Mouse (Mus musculus): ENCODE data around the gene Cybb.
A peak's percentile ranks its signal among the peaks of the same experiment; 100 is the strongest.
"Not testable (repeated sequence)": the region's sequence is repeated elsewhere in the genome, so short reads cannot be mapped to it uniquely, and the experiment has no call there.

Gene Cybb

DNA sequence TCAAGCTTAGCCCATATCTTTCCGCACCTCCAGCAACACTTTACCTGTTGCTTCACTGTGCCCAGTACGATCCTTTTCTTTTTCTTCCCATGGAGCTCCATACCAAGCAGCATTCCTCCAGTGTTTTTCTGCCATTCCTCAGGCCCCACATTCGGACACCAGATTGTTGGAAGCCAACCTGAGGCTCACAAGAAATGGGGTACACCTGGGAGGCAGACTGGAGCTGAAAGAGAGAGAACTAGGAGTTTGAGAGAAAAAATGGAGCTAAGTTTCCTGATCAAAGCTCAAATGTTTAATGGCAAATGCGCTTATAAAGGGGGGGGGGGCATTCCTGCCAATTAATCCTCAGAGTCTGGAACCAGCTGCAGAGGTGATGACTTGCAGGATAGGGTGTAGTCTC, at the start of gene Cybb:
TSS of gene Cybb (minus strand) at position 101 of the 400 bp plus-strand sequence.
- DNase-seq, result no peak

DNA sequence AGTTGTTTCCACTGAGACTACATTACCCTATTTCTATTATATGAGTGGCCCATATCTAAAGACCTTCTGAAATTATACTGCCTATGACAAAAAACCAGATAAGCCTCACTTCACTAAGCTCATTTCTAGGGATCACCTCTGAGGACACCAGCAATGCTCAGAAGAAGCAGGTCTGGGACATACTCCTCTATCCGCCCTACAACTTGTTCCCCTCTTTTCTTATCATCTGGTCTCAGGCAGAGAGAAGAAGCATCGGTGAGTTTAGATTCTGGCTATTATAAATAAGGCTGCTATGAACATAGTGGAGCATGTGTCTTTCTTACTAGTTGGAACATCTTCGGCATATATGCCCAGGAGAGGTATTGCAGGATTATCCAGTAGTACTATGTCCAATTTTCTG, 49.3 kb upstream of the Cybb start:
- DNase-seq, result no peak

DNA sequence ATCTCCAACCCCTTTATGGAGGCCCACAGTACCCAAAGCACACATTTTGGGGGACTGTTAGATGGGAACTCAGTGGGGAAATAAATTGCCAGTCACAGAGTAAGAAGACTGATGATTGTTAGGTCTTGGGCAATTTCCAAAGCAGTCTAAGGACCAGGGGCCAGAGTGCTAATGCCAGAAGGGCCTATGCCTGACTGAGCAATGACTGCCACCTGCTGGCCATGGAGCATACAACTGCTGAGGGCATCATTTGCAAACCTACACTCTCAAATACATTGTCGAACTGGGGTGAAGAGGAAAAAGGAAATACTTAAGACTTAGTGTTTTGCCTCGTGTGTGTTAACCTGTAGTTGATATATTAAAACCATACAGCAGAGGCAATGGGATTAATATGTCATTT, 32.4 kb upstream of the Cybb start:
- DNase-seq, result peak; percentile 49

DNA sequence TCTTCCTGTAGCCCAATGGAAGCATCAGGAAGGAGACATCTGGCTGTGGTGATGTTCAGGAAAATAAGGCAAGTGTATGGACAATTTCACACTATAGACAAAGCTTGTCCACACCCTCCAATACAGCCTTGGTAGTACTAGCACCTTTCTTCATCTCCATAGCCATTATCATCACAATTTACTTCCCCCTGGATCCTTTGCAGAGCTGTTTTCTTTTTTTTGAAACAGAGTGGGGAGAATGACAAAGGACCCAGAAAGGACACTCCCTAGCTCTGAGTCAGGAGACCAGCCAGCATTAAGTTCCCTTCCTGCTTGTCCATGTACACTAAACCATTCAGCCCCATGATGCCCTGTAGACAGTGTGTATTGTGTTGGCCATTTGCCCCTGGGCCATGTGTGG, 30.0 kb upstream of the Cybb start:
- DNase-seq, result not testable (repeated sequence)

DNA sequence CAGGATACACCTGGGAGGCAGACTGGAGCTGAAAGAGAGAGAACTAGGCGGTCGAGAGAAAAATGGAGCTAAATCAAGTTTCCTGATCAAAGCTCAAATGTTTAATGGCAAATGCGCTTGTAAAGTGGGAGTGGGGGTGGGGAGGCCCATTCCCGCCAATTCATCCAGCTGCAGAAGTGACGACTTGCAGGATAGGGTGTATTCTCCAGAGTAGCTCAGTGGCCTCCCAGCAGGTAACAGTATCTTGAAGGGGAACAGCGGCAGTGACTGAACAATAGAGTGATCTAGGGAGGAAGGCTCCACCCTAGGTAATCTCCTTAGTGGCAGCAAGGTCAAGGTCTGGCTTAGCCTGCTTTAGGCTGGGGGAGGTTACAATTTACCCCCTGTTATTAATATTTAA, 12.5 kb downstream of the Cybb start:
- not testable (repeated sequence) for DNase-seq

DNA sequence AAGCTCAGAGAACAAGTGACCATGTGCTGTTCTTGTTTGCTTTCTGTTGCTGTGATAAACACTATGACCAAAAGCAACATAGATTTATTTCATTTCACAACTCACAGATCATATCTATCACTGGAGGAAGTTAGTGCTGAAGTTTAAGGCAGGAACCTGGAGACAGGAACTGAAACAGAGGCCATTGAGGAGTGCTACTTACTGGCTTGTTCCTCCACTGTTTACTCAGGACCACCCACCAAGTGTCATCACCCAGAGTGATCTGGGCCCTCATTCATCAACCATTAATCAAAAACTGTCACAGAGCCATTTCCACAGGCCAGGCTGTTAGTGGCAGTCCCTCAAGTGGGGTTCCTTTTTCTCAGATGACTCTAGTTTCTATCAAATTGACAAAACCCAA, 13.1 kb downstream of the Cybb start:
- DNase-seq, result no peak

DNA sequence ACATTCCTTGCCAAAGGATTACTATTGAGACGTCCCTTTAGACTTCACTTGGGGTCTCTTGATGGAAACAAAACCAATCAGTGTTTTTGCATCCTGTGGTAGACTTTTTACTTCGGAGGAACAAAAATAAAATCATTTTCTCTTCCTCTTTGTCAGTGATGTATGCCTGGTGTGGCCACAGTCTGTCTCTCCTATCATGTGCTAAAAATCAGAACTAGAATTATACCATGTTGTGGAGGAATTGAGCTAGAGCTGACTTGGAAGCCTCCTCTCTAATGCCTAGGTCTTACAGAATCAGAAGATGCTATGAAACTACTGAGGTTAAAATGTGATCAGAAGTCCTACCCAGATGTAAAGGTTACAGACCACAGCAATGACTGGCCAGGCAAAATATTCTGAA, 13.8 kb downstream of the Cybb start:
- DNase-seq, result no peak

DNA sequence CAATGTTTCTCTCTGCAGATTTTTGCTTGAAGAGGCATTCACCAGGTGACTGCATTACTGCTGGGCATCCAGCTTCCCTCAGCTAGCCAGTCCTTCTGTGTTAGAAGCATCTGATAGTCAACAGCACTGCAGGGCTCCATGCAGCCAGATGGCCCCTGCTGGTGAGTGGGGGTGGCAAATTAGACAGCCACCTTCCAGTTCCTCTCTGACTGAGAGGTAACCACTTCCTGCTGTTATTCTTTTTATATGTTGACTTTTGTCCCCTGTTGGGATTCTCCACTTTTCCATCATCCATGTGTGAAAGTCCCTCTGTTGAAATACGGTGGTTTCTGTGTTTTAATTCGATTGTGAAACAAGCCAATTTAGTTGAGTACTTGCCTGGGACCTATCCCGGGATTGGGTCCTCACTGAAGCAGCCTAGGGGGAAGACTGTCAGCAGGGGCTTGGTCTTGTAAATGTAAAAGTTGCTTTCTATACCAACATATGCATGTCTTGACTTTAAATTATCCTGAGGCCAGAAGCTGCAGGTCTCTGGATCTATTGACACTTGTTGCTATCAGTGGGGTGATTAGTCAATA, 16.7 kb downstream of the Cybb start:
- no peak for DNase-seq

DNA sequence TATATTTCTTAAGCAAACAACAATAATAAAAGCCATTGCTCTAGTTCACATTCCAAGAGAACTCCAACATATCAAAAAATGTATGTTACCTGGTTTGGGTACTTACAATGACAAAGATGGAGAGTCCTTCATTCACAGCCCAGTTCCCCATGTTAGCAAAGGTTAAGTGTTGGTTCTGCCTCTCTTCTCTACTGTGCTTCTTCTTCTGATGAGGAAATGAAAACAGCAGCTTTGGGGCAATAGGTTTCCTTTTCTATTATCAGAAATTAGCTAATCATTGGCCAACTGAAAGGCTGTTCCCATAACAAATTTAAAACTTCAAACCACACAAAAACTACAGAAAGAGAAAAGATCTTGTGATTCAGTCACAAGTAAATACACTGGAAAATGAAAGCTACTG, 18.5 kb downstream of the Cybb start:
- no peak for DNase-seq

DNA sequence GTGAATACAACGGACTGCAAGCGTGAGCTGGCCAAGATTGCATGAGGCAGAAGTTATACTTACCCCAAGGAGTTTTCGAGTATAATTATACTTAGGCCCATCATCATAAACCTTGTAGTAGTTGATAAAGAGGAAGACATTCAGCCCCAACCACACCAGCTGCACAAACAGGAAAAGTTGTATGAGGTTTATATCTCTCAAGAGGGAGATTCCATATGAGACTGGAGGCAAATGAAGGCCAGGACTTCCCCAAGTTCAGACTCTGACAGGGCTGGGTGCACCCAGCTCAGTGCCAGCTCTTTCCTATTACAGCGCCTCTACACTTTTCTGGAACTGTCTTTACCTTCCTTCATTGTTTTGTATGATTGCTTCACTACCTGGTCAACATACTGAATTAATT, 20.6 kb downstream of the Cybb start:
- DNase-seq, result no peak

DNA sequence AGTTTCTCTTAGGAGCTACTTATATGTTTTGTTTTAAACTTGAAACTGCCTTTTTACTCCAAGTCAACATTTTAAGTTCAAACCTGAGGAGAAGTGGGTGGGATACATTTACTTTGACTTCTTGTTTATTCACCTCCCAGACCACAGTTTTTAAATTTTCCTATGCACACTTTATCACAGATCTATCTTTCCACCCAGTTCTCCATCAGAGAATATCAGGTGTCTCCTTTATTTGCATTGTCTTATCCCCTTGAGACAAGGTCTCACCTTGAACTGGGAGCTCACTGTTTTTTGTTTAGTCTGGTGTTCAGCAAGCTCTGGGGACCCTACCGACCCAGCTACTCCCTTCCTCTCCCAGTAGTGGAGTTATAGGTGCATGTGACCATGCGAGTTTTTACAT, 21.7 kb downstream of the Cybb start:
- no peak for DNase-seq

DNA sequence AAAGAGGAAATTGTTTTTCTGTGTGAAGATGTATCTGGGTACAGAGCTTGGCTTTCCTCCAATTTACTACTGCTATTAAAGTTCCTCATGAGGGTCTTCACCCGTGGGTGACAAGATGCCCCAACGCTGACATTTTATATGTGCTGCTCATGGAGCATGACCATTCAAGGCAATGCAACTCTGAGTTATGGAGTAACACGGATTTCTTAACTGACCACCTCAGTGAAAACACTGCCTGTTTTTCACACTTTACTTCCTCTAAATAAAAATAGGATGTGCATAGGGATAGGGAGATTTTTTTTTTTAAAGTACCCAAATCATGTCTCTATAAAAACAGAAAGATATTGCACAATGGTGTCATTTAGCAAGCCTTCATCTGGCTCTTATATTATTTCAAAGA, 24.9 kb downstream of the Cybb start:
- DNase-seq, result no peak

DNA sequence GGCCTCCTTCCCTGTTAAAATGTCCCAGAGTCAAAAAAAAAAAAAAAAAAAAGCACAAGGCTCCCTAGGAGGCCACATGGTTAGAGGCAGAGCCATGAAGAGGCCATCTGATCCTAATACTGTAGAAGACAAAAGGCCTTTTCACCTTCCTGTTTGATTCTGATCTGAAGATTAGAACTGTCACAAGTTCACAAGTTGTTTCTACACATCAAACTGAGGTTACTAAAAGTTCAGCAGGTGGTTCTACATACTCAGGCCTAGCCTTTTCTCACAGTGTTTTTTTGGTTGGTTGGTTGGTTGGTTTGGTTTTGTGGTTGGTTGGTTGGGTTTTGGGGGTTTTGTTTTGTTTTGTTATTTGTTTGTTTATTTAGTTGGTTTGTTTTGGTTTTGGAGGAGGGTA, 26.2 kb downstream of the Cybb start:
- DNase-seq, result no peak

DNA sequence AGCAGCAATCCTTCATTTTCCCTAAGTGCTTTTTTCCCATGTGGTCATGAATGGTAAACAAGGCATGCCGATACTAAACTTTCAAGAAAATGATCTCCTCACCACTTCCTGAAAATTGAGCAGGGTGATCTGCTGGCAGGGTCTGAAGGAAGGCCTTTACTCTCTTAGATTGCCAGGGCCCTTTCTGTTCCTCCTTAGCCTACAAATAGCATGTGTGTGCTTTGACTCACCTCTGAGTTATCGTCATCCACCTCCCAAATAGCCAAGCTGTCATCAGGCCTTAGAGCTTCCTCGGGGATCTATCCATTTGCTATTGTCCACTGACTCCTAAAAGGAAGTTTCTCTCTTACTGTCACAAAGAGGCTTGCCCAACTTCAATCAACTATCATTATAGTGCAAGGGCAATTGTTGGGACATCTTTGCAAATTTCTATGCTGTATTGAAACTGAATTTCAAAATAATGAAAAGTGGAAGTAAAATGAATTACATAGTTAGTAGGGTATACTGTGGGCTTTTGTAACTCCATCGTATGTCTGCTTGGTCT, 27.1 kb downstream of the Cybb start:
- DNase-seq, result no peak

DNA sequence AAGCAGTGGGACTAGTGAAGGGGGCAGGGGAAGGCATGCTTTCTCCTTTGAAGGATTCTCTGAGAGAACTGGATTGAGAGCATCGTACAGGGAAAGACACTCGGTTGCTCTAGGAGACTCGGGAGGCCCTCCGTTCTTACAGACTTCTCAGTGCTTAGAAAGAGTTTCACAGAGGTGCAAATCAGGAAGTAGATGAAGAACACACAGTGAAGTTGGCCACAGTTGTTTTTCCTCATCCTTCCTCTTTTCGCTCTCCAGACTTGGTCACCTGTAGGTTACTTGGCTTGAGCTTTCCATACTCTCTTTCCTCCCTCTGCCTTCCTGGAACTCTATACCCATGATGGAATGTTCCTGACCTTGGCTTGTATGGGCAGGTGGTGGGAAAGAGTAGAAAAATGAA, 35.2 kb downstream of the Cybb start:
- no peak for DNase-seq

DNA sequence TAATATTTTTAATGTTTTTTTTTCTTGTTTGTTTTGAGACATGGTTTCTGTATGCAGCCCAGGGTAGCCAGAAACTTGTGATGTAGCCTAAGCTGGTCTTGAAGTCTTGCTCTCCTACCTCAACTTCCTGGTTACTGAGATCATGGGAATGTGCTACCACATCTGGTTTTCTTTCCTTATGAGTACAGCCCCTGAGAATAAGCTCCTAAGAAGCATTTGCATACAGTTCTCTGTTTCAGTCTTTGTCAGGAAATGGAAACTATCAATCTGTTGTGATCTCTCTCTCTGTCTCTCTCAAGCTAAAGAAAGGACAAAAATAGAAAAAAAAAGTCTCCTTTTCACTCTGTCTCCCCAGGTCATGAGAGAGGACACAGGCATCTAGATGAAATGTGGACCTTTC, 40.3 kb downstream of the Cybb start:
- DNase-seq, result no peak

DNA sequence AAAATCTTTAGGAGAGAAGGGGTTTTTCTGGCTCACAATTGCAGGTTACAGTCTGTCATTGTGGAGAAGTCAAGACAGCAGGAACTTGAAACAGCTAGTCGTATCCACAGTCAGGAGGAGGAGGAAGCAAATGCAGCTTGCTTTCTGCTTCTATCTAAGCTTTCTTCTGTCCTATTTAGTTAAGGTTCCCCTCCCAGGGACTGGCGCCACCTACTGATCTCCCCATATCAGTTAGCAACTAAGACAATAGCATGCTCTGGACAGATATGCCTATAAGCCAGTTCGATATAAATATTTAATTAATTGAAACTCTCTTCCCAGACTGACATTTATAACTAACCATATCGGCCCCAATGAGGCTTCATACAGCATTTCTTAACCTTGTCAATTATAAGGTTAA, 46.5 kb downstream of the Cybb start:
- peak; percentile 9 for DNase-seq

DNA sequence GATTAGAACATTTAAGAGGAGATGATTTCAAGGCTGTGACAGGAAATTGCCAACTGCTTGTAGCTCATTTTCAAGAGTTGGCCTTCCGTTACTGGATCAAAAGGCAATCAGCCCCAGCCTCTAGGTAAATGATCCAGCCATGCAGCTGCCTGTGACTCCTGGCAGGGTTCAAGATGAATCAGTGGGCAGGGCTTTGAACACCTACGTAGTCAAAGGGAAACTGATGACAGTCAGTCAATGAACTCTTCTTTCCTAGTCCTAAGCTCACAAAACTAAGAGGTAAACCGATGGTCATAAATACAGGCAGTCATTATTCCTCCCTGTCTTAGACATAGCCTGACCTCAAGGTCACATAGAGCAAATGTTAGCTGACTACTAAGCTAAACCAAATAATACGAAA, 47.0 kb downstream of the Cybb start:
- DNase-seq, result no peak

DNA sequence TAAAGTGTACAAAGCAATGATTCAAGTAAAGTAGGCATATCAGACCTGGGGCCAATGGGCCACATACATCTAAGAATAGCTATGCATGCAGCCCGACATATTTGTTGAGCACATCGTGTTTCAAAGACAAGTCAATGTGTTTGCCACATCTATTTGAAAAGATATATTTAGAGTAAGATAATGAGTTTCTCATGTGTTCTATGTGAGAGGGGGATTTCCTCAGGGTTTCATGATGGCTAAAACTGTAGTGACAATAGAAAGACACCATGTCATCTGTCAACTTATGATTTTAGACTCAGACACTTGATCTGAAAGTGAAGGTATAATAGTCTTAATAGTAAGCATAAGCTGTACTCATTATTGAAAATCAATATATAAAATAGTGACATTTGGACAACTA, 48.3 kb downstream of the Cybb start:
- no peak for DNase-seq

DNA sequence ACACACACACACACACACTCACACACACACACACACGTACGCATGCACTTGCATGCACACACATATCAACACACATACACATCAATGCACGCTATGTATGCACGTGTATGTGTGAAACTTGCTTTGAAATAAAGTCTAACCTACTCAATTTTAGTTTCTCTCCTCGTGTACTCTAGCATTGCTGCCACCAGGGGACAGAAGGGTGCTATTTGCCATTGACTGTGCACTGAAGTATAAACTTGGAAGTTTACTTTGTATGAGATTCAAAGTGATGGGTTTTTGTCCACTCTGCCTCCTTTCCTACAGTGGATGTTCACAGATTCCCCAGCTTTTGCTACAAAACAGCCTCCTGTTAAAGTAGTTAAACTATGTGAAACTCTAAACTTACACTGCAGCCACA, 73.7 kb downstream of the Cybb start:
- DNase-seq, result no peak

All from liver (tissue).